Comparison of ENCODE assay signal across 8 mouse cellular contexts in the genomic region with DNA sequence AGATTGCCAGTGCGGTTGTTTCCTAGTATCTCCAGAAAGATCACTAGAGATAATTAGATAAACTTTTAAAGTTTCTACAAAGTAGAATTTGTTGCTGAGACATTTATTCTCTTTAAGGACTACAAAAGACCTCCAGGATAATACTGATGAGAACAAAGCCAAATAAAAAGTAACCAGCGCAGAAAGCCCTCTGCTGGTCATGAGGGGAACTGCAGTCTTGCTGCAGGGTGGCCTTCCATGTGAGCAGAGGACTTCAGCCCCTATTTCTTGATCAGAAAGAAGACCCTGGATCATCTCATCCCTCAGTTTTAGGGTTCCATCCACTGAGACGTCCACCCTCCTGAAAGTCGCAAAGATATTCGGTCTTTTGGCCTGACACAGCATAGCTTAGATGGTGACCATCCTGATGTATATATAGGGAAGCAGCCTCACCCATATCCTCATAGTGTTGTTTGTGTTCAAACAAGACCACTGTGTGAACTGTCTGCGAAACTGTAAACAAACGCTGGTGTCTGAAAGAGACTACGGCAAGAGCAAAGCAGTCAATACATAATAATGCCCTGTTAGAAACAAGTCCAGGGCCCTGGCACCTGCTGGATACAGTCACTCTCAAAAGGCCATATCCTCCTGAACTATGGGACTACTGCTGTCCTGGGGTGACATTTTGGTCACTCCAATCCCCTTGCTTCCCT.
A peak's percentile ranks its signal among the peaks of the same experiment; 100 is the strongest.
DNase-seq lines count a peak whose midpoint lies in the region; ATAC-seq and TF ChIP-seq lines count a peak whose summit lies in the region.
"Had no signal": no experiment of that assay in that cellular context is flagged by ENCODE, and none has a peak within 500 bp of the region (broad histone marks: within the 10 kb centered on the region; RNA-seq: fewer than 3 reads in every experiment).

No protein-coding gene starts in this region.

- H3K36me3 ChIP-seq in liver, adult 2 months (ENCODE audit: control insufficient read depth, insufficient read depth, low read length): no peaks in the 10 kb centered on the region
- H3K36me3 ChIP-seq in liver, embryonic 12.5 days: no peaks in the 10 kb centered on the region
- no peaks in the 10 kb centered on the region for H3K36me3 ChIP-seq in hindbrain, embryonic 10.5 days
- no peaks in the 10 kb centered on the region for H3K36me3 ChIP-seq in stomach, postnatal 0 days (ENCODE audit: control insufficient read depth, insufficient read depth, low read length)
- H3K36me3 ChIP-seq: liver, embryonic 15.5 days had no signal

- 43% methylated on average over 8 of the region's 8 CpGs for WGBS in liver, adult 2 months
- 33% methylated on average over 8 of the region's 8 CpGs for WGBS in liver, embryonic 12.5 days (ENCODE audit: insufficient replicate concordance)
- 53% methylated on average over 8 of the region's 8 CpGs for WGBS in hindbrain, embryonic 10.5 days
- WGBS in stomach, postnatal 0 days: 61% methylated on average over 8 of the region's 8 CpGs

- peaks cover 14% of the 10 kb centered on the region for H3K27me3 ChIP-seq in liver, adult 2 months (ENCODE audit: control insufficient read depth, insufficient read depth, low read length)
- peaks cover 48% of the 10 kb centered on the region for H3K27me3 ChIP-seq in liver, embryonic 12.5 days (replicated peaks)
- peaks cover 47% of the 10 kb centered on the region for H3K27me3 ChIP-seq in hindbrain, embryonic 10.5 days (ENCODE audit: insufficient read depth, poor library complexity, severe bottlenecking)
- no peaks in the 10 kb centered on the region; the same call in 1 of the 2 replicates for H3K27me3 ChIP-seq in stomach, postnatal 0 days (ENCODE audit: control insufficient read depth, insufficient read depth, low read length)

- no peaks in the 10 kb centered on the region for H3K79me2 ChIP-seq in liver, adult 2 months (ENCODE audit: control insufficient read depth, insufficient read depth, low read length)

- TF ChIP-seq CTCF in liver, adult 2 months (IDR thresholded peaks at IDR 0.05; ENCODE audit: low read depth, low read length): peak; percentile 77
- TF ChIP-seq CTCF in stomach, postnatal 0 days (IDR thresholded peaks at IDR 0.05; ENCODE audit: low read depth): peak; percentile 86

- no peak for TF ChIP-seq EP300 in stomach, postnatal 0 days (optimal IDR thresholded peaks at IDR 0.05)

- H3K9ac ChIP-seq in liver, adult 2 months (ENCODE audit: low read depth, low read length): no peak overlapping the region
- no peak overlapping the region for H3K9ac ChIP-seq in liver, embryonic 12.5 days
- H3K9ac ChIP-seq in stomach, postnatal 0 days (ENCODE audit: low read length): no peak overlapping the region
- H3K9ac ChIP-seq: liver, embryonic 15.5 days had no signal

- TF ChIP-seq POLR2A in liver, adult 2 months (IDR thresholded peaks at IDR 0.05; ENCODE audit: extremely low read depth, insufficient read depth, low read length): no peak

- H3K4me2 ChIP-seq in liver, embryonic 12.5 days: no peak overlapping the region
- H3K4me2 ChIP-seq in stomach, postnatal 0 days (replicated peaks; ENCODE audit: low read depth): no peak overlapping the region
- H3K4me2 ChIP-seq: liver, embryonic 15.5 days had no signal

- no peak overlapping the region for H3K4me3 ChIP-seq in liver, adult 2 months (ENCODE audit: insufficient read depth, low read depth, low read length)
- H3K4me3 ChIP-seq in liver, embryonic 12.5 days: no peak overlapping the region
- H3K4me3 ChIP-seq in hindbrain, embryonic 10.5 days: no peak overlapping the region
- H3K4me3 ChIP-seq in stomach, postnatal 0 days (ENCODE audit: low read depth, low read length): no peak overlapping the region
- H3K4me3 ChIP-seq: liver, embryonic 15.5 days had no signal

- ATAC-seq in liver, embryonic 12.5 days: no peak
- no peak for ATAC-seq in stomach, postnatal 0 days (ENCODE audit: low FRiP score, low TSS enrichment)

- H3K9me3 ChIP-seq in liver, embryonic 12.5 days (replicated peaks): no peaks in the 10 kb centered on the region
- H3K9me3 ChIP-seq in hindbrain, embryonic 10.5 days: no peaks in the 10 kb centered on the region
- H3K9me3 ChIP-seq in stomach, postnatal 0 days (ENCODE audit: control insufficient read depth, low read length): no peaks in the 10 kb centered on the region
- H3K9me3 ChIP-seq: liver, embryonic 15.5 days had no signal

- no peaks in the 10 kb centered on the region for H3K4me1 ChIP-seq in liver, adult 2 months (ENCODE audit: control insufficient read depth, insufficient read depth, low read length)
- no peaks in the 10 kb centered on the region for H3K4me1 ChIP-seq in liver, embryonic 12.5 days
- H3K4me1 ChIP-seq in hindbrain, embryonic 10.5 days (replicated peaks): peaks cover 24% of the 10 kb centered on the region
- no peaks in the 10 kb centered on the region for H3K4me1 ChIP-seq in stomach, postnatal 0 days (replicated peaks; ENCODE audit: control insufficient read depth, insufficient read depth)
- H3K4me1 ChIP-seq: liver, embryonic 15.5 days had no signal

- no peak for DNase-seq in liver, adult 2 months (ENCODE audit: extremely low read depth, low read depth, low spot score)
- peak; percentile 50 to 53 for DNase-seq in adrenal gland, adult 18-20 months (ENCODE audit: low spot score in 2 of 2)
- DNase-seq in cerebellum, postnatal 14 days: peak; percentile 87 to 88
- DNase-seq in hindbrain, embryonic 10.5 days (ENCODE audit: low spot score): peak; percentile 58
- peak; percentile 57 for DNase-seq in lung, postnatal 10 days
- DNase-seq in stomach, postnatal 0 days (ENCODE audit: low spot score): peak; percentile 57

- H3K27ac ChIP-seq in liver, adult 2 months (replicated peaks; ENCODE audit: insufficient read depth, low read depth, low read length): no peak overlapping the region
- no peak overlapping the region for H3K27ac ChIP-seq in liver, embryonic 12.5 days
- no peak overlapping the region for H3K27ac ChIP-seq in hindbrain, embryonic 10.5 days
- H3K27ac ChIP-seq in stomach, postnatal 0 days (replicated peaks): no peak overlapping the region
- H3K27ac ChIP-seq: liver, embryonic 15.5 days had no signal
